Mouse (Mus musculus): ENCODE results near the gene Rab40b. TPM values are rescaled to one million over a fixed set of nuclear protein-coding genes. Genes with fewer than 3 reads are reported as not detected.

The Rab40b gene
- 5.1 and 5.5 TPM in 2 replicates for polyA plus RNA-seq (2012; ENCODE audit: insufficient read depth, insufficient read length, missing spikeins)

DNA sequence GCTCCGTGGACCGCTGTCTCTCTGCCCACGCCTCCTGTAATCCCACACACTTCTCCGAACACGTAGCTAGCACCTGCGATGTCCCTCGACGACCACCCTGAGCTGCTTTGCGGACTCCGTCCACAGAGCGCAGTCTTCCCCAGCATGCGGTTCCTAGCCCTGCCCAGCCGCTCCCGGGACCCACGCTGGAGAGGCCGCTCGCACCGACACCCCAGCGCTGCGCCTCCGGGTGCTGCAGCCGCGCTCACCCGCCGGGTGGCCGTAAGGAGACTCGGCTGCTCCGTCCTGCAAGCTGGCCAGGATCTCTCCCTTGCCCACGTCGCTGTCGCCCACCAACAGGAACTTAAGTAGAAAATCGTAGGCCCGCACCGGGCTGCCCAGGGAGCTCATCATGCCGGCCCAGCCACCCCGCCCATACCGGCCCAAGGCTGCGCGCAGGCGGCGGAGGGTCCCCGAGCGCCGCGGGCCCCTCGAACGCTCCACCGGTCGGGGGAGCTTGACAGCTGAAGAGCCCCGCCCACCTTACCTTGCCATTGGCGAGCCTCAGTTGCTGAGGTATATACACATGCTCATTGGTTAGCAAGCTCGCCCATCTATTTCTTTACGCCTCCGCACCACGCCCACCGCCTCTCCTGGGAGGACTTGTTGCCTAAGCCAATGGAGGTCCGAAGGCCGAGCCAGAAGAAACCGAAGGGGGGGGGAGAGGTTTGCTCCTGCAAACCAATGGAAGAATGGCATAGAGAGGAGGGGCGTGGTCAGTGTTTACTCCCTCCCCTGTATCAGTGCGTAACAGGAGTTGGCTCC, at the start of gene Rab40b:
Gene Rab40b, minus strand, starts transcription at position 502 of the 804 bp plus-strand sequence.
- Histone ChIP-seq H3K4me1 (ENCODE audit: control insufficient read depth, insufficient read depth, insufficient read length, low read length) (peaks cover 4% of the 10 kb centered on the region; the same call in 1 of the 2 replicates), H3K4me3 (ENCODE audit: insufficient read depth, low read depth, low read length) (peak within 1 kb of the TSS; percentile 82), H3K27ac (replicated peaks; ENCODE audit: low read depth, low read length) (no peak within 1 kb of the TSS)

DNA sequence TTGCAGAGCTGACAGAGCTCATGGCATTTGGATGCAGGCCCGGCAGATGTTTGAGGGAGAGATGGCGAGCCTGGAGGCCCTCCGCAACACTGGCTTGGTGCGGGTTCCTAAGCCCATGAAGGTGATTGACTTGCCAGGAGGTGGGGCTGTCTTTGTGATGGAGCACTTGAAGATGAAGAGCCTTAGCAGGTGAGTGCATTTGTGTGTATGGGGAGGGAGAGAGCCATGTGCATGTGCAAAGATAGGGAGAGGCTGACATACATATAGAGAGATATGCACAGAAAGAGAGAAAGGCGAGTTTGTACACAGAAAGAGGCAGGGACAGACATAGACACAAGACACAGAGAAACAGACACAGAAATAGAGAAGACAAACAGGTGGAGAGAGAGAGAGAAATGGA, 49.2 kb upstream of the Rab40b start:
- no peak overlapping the region for H3K4me3 ChIP-seq (ENCODE audit: insufficient read depth, low read depth, low read length)
- no peak overlapping the region for H3K27ac ChIP-seq (replicated peaks; ENCODE audit: low read depth, low read length)
- H3K4me1 ChIP-seq (ENCODE audit: control insufficient read depth, insufficient read depth, insufficient read length, low read length) = peaks cover 4% of the 10 kb centered on the region

DNA sequence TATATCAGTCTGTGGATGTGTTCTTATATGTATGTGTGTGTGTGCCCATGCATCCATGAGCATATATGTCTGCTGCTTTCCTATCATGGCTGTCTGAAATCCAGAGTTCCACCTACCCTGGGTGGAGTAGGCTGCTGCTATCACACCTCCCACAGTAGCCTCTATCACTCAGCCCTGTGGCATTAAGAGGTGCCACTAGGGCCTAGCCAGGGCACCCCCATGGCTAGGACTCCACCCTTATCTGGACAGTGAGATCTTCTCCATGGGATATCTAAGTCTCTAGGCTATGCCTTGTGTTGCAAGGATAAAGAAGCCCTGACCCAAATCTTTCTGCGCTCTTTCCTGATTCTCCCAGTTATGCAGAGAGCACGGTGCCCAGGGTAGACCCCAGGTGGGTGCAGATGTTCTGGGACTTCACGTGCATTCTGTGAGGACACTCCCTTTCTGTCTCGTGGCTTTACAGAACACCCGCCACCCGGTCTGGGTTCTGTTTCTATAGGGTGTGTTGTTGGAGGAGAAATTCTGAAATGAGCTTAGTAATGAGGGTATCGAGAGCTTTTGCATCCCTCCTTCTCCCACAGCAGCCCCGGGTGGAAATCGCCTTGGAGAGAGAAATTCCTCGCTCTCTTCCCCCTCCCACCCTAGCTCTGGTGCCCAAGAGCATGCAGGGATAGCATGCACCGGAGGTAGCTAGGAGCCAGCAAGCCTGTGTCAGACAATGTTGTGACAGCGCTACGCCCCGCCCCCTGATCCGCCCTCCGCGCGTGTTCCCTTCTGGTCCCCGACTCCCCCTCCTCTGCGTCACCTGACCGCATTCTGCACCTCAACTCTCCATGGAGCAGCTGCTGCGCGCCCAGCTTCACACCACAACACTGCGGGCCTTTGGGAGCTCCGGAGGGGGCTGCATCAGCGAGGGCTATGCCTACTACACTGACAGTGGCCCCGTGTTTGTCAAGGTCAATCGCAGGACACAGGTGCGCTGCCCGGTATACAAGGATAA, 46.4 kb upstream of the Rab40b start, which contains the start of gene Fn3k:
Gene Fn3k, plus strand, starts transcription at position 758 of the 1,000 bp plus-strand sequence.
- Histone ChIP-seq H3K4me1 (ENCODE audit: control insufficient read depth, insufficient read depth, insufficient read length, low read length) (peaks cover 4% of the 10 kb centered on the region), H3K4me3 (ENCODE audit: insufficient read depth, low read depth, low read length) (peak within 1 kb of the TSS; percentile 57), H3K27ac (replicated peaks; ENCODE audit: low read depth, low read length) (no peak within 1 kb of the TSS)

DNA sequence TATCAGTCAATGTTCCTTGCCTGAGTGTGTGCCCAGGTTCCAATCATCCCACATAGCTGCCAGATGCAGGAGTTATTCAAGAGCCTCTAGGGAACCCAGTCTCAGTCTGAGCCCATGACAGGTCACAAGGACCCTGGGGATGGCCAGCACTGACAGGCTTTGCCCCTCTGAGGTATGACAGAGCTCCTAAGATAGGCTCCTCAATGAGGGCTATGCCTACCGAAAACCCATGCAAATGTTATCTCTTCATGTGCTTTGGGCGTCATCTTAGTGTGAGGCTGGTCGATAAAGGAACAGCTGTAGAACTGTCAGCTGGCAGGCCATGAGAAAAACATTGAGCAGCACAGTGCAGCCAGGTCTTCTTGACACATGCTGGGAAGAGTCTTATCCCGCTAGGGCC, 45.3 kb upstream of the Rab40b start:
- H3K4me1 ChIP-seq (ENCODE audit: control insufficient read depth, insufficient read depth, insufficient read length, low read length) = peaks cover 4% of the 10 kb centered on the region
- no peak overlapping the region for H3K27ac ChIP-seq (replicated peaks; ENCODE audit: low read depth, low read length)
- H3K4me3 ChIP-seq (ENCODE audit: insufficient read depth, low read depth, low read length) = no peak overlapping the region

DNA sequence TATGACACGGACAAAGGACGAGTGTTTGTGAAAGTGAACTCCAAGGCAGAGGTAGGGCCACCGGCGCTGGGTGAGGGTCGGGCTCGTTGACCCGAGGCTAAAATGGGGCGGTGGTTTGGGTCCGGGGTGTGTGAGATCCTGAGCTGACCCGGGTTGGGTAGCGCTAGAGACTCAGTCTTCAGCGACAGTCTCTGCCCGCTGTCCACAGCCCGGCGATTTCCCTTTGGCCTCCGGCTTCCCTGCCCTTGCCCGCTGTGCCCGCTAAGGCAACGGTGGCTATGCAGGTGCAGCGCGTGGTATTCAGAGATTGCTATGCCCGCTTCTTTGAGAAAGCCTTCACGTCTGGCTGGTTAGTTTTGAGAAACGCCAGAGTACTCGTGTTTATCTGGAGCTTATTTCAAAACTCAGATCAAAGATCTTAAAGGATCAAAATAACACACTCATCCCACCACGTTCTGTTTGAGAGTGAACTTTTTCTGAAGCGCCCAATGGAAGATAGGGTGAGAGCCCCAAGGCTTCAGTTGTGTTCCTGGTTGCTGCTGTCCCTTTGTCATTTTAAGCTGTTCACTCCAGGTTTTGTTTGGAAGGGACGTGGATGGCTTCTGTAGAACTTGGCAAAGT, 33.6 kb upstream of the Rab40b start:
- Histone ChIP-seq H3K4me1 (ENCODE audit: control insufficient read depth, insufficient read depth, insufficient read length, low read length) (peaks cover 3% of the 10 kb centered on the region; the same call in 1 of the 2 replicates), H3K27ac (replicated peaks; ENCODE audit: low read depth, low read length) (peak overlapping the region; percentile 44; the same call in 1 of the 2 replicates), H3K4me3 (ENCODE audit: insufficient read depth, low read depth, low read length) (peak overlapping the region; percentile 93)

DNA sequence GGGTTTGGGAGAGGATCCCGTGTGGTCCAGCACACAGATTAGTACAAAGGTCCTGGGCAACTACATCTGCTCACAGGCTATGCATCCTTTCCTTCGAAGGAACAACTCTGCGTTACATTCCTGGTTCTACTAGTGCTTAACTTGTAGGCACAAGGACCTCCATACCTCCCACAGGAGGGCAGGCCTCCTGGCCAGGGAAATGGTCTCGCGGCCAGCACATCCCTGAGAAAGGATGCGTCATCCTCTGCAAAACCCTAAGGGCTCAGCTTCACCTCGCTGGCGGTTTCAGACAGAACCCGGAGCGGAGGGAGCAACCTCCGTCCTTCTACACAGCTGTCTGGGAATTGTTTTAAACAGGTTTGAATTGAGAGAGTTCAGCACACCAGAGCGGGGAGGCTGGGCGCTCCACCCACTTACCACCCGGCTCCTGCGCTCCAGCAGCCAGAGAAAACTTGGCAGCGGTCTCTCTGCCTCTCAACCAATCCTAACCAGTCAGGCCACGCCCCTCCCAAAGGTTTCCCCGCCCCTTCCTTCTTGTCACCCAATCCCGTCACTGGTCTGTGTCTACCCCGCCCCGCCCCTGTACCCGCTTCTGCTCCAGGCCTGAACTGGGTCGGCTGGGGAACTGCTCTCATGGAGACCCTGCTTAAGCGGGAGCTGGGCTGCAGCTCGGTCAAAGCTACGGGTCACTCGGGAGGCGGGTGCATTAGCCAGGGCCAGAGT, 32.9 kb upstream of the Rab40b start, which contains the start of gene Fn3krp:
Gene Fn3krp, plus strand, starts transcription at position 572 of the 723 bp plus-strand sequence.
- Histone ChIP-seq H3K4me3 (ENCODE audit: insufficient read depth, low read depth, low read length) (peak within 1 kb of the TSS; percentile 93), H3K27ac (replicated peaks; ENCODE audit: low read depth, low read length) (peak within 1 kb of the TSS; percentile 44; the same call in 1 of the 2 replicates), H3K4me1 (ENCODE audit: control insufficient read depth, insufficient read depth, insufficient read length, low read length) (peaks cover 3% of the 10 kb centered on the region; the same call in 1 of the 2 replicates)

DNA sequence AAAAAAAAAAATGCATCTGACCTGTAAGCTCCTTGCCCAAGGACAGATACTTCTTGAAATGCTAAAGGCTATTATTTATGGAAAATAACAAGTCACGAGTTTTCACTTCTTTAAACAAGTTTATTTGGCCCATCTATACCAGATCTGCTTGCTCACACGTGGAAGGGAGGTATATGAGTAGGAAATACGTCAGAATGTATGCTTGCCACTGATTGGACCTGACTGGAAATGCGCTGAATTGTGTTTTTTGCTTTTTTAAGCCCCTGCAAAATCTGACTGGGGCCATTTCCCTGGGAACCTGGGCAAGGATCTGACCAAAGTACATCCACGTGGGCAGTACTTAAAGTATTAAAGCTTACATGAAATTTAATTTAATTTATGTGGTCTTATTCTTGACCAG, 32.3 kb upstream of the Rab40b start:
- Histone ChIP-seq H3K27ac (replicated peaks; ENCODE audit: low read depth, low read length) (no peak overlapping the region), H3K4me3 (ENCODE audit: insufficient read depth, low read depth, low read length) (no peak overlapping the region), H3K4me1 (ENCODE audit: control insufficient read depth, insufficient read depth, insufficient read length, low read length) (peaks cover 3% of the 10 kb centered on the region; the same call in 1 of the 2 replicates)

DNA sequence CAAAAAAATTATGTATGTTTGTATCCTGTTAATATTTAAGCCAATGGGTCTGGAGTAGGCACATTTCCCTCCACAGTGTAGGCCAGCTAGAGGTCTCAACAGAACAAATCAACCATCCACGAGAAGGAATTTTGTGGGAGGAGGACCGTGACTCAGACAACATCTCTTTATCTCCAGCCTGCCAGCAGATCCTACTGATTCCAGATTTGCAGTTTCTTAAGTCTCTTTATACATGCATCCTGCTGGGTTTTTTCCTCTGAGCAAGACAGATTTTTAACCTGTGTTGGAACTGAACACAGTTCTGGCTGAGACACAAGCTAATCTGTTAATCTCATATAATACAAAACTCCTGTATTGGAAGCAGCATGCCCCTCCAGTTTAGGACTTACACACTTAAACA, 30.9 kb upstream of the Rab40b start:
- Histone ChIP-seq H3K27ac (replicated peaks; ENCODE audit: low read depth, low read length) (no peak overlapping the region), H3K4me1 (ENCODE audit: control insufficient read depth, insufficient read depth, insufficient read length, low read length) (peaks cover 3% of the 10 kb centered on the region; the same call in 1 of the 2 replicates), H3K4me3 (ENCODE audit: insufficient read depth, low read depth, low read length) (no peak overlapping the region)

DNA sequence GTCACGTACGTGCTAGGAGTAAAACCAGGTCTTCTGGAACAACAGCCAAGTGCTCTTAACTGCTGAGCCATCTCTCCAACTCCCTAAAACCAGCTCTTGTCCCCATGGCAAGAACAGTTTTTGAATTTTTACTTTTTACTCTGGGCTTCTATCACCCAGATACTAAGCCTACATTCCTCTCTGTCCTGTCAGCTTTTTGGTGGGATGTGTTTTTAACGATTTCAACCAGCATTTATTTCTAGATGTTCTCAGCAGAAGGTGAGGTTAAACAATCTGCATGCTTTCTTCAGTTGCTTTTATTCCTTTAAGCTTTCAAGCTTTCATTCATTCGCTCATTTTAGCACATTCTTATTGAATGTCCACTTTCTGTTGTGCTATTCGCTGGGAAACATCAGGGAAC, 29.9 kb upstream of the Rab40b start:
- H3K4me3 ChIP-seq (ENCODE audit: insufficient read depth, low read depth, low read length) = no peak overlapping the region
- H3K27ac ChIP-seq (replicated peaks; ENCODE audit: low read depth, low read length) = no peak overlapping the region

DNA sequence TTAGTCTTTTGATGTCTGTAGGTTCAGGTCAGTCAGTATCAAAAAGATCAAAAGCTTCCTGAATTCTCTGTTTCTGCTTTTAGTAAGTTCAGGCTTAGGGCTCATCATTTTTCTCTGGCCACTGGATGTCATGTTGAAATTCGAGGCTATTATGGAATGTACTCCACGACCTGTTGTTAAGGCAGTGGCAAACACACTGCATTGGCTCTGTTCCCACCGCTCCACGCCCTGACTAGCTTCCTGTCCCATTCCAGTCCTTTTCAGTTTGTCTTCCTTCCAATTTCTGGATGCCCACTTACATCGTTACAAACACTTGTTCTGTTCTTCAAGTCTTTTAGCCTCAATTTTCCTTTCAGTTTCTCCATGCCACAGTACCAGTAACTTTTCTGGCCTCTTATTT, 27.3 kb upstream of the Rab40b start:
- Histone ChIP-seq H3K27ac (replicated peaks; ENCODE audit: low read depth, low read length) (no peak overlapping the region), H3K4me1 (ENCODE audit: control insufficient read depth, insufficient read depth, insufficient read length, low read length) (no peaks in the 10 kb centered on the region), H3K4me3 (ENCODE audit: insufficient read depth, low read depth, low read length) (no peak overlapping the region)

More for the DNA sequence above, 29.9 kb upstream of the Rab40b start:
- peaks cover 3% of the 10 kb centered on the region; the same call in 1 of the 2 replicates for H3K4me1 ChIP-seq (ENCODE audit: control insufficient read depth, insufficient read depth, insufficient read length, low read length)

DNA sequence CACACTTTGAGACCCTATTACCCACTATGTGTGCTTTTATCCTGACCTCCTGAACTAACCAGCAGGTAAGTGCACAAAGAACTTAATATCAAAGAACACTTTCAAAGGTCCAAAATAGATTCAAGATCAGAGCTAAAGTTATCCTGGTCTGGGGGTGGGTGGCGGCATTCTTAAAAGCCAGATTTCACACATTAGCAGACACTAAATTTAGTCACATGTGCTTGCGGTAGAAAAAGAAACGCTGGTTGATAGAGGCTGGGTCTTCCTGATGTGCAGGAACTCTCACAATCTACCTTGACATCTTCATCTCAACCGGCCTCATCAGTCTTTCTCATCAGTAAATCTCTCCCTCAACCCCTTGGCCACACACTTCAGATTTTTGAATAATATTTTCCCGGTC, 26.7 kb upstream of the Rab40b start:
- no peak overlapping the region for H3K4me3 ChIP-seq (ENCODE audit: insufficient read depth, low read depth, low read length)
- no peaks in the 10 kb centered on the region for H3K4me1 ChIP-seq (ENCODE audit: control insufficient read depth, insufficient read depth, insufficient read length, low read length)
- H3K27ac ChIP-seq (replicated peaks; ENCODE audit: low read depth, low read length) = no peak overlapping the region

DNA sequence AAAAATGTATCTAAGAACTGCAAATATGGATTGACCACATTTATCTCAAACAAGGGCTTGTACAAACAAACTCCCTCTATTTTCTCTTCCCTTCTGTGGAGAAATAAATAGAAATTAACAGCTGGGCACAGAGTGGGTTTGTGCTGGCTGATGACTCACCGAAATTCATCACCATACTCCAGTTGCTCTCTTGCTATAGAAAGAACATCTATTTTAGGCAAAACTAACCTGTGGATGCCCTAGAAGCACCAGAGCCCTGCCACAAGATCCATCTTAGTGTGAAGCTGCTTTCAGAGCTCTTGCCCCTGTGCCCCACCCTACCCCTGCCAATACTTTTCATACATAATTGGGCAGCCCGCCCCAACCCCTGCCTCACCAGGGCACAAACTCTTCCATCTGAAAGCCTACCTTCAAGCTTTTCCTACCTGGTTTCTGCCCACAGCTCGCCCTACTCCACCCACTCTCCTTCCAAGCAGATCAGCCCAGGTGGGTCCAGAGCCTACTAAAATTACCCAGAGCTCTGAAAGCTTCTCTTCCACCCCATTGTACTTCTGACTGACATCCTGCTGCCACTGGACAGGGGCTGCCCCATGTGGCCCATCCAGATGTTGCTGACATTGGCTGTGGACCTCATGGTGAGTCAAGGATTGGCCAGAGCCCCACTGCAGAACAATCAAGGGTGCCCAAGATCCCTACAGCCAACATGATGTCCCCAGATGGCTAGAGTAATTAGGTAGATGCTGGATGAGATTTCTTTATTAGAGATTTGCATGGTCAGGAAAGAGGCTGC, 19.5 kb upstream of the Rab40b start:
- Histone ChIP-seq H3K27ac (replicated peaks; ENCODE audit: low read depth, low read length) (no peak overlapping the region), H3K4me1 (ENCODE audit: control insufficient read depth, insufficient read depth, insufficient read length, low read length) (no peaks in the 10 kb centered on the region)

DNA sequence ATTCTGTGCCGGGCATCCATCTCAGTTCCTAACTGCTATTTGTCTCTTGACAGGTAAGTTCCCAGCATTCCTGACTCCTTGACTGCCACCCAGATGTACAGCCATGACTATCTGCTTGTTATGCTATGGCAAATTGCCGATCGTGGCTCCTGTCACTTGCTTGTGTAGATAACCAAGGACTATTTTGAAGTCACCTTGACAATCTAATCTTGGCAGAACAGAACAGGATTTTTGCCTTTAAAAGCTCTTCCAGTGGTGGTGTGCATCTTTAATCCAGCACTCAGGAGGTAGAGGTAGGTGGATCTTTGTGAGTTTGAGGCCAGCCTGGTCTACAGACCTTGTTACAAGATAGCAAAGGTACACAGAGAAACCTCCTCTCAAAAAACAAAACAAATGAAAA, 4.4 kb upstream of the Rab40b start:
- Histone ChIP-seq H3K4me3 (ENCODE audit: insufficient read depth, low read depth, low read length) (no peak overlapping the region), H3K27ac (replicated peaks; ENCODE audit: low read depth, low read length) (no peak overlapping the region), H3K4me1 (ENCODE audit: control insufficient read depth, insufficient read depth, insufficient read length, low read length) (no peaks in the 10 kb centered on the region; the same call in 1 of the 2 replicates)

More for the DNA sequence above, 19.5 kb upstream of the Rab40b start:
- H3K4me3 ChIP-seq (ENCODE audit: insufficient read depth, low read depth, low read length) = no peak overlapping the region

All from brown adipose tissue, adult 24 weeks (tissue).